Mouse (Mus musculus) retina, adult 2 months (tissue): ENCODE results near the gene Nlrp4e.
"Not testable (repeated sequence)": the region's sequence is repeated elsewhere in the genome, so short reads cannot be mapped to it uniquely, and the experiment has no call there.

Experiments
- DNase-seq: peaks from one replicate; pipeline ENCODE4 v3.0.0-alpha.2; 2012; ENCODE audit warnings: low read depth, low spot score

The Nlrp4e gene

GRCm38 (mm10) chr7:23300892-23301291 is at the start of gene Nlrp4e:
Nlrp4e (plus strand) TSS chr7:23301192.
- DNase-seq = not testable (repeated sequence)

GRCm38 (mm10) chr7:23251582-23251981 is 49.4 kb upstream of the Nlrp4e start, which contains the start of gene Vmn1r166:
Vmn1r166 (minus strand) TSS chr7:23251682.
- DNase-seq = not testable (repeated sequence)

- DNase-seq = not testable (repeated sequence)
Measured at GRCm38 (mm10) chr7:23278800-23279199, 22.2 kb upstream of the Nlrp4e start, which contains the start of gene Gm6902. Gm6902 (minus strand) TSS chr7:23278900.

- DNase-seq = not testable (repeated sequence)
Measured at GRCm38 (mm10) chr7:23358311-23358710, 57.3 kb downstream of the Nlrp4e start.

- DNase-seq = no peak
Measured at GRCm38 (mm10) chr7:23385589-23385988, 84.6 kb downstream of the Nlrp4e start, which contains the start of gene Nlrp5. Nlrp5 (plus strand) TSS chr7:23385889.
